Mouse (Mus musculus) intestine, embryonic 15.5 days (tissue): ENCODE measurements around the gene Ing1. TPM values are rescaled to one million over a fixed set of nuclear protein-coding genes. Genes with fewer than 3 reads are reported as not detected.
"Not testable (repeated sequence)": the region's sequence is repeated elsewhere in the genome, so short reads cannot be mapped to it uniquely, and the experiment has no call there.

ENCODE experiments used
- ATAC-seq: fragments of 200-750 bp; cut with Nextera tagmentation; 2 replicates; pipeline ENCODE4 v1.8.0; 2017; ENCODE audit warnings: moderate TSS enrichment, moderate library complexity
- H3K27ac ChIP-seq: fragments of 300-500 bp; sonication (generic); 2 replicates; pipeline ENCODE4 v1.5.1; 2015; ENCODE audit warnings: mild to moderate bottlenecking, inconsistent platforms
- H3K27me3 ChIP-seq: fragments of 300-500 bp; sonication (generic); replicated peaks from 2 replicates; pipeline ENCODE4 v1.6.1; 2015; ENCODE audit warnings: inconsistent platforms
- H3K36me3 ChIP-seq: fragments of 300-500 bp; sonication (generic); 2 replicates; pipeline ENCODE4 v1.6.1; 2015; ENCODE audit warnings: inconsistent platforms
- H3K4me1 ChIP-seq: fragments of 300-500 bp; sonication (generic); replicated peaks from 2 replicates; pipeline ENCODE4 v1.6.1; 2015; ENCODE audit warnings: inconsistent platforms
- H3K4me2 ChIP-seq: fragments of 300-500 bp; sonication (generic); replicated peaks from 2 replicates; pipeline ENCODE4 v1.6.1; 2015; ENCODE audit warnings: mild to moderate bottlenecking, inconsistent platforms
- H3K4me3 ChIP-seq: fragments of 300-500 bp; sonication (generic); replicated peaks from 2 replicates; pipeline ENCODE4 v1.5.1; 2015; ENCODE audit warnings: inconsistent platforms
- H3K9ac ChIP-seq: fragments of 300-500 bp; sonication (generic); 2 replicates; pipeline ENCODE4 v1.6.1; 2015; ENCODE audit warnings: inconsistent platforms
- H3K9me3 ChIP-seq: fragments of 300-500 bp; sonication (generic); 2 replicates; pipeline ENCODE4 v1.6.1; 2016; ENCODE audit warnings: inconsistent platforms
- WGBS: fragments of 180-500 bp; shearing (Covaris S2); methylation state at CpG from one replicate; pipeline ENCODE4 v1.1.7; 2015; 5-methylcytosine and 5-hydroxymethylcytosine counted together
- polyA plus RNA-seq: library from polyadenylated mRNA; unstranded; fragments of >200 nt; fragmentation: Nextera tagmentation; extraction: Ambion mirVana; gene quantifications from 2 replicates; pipeline ENCODE4 v1.2.1, GENCODE M21; 2015

The Ing1 gene
- polyA plus RNA-seq, 1 experiment from 2014 or later = 34.2 TPM

DNA sequence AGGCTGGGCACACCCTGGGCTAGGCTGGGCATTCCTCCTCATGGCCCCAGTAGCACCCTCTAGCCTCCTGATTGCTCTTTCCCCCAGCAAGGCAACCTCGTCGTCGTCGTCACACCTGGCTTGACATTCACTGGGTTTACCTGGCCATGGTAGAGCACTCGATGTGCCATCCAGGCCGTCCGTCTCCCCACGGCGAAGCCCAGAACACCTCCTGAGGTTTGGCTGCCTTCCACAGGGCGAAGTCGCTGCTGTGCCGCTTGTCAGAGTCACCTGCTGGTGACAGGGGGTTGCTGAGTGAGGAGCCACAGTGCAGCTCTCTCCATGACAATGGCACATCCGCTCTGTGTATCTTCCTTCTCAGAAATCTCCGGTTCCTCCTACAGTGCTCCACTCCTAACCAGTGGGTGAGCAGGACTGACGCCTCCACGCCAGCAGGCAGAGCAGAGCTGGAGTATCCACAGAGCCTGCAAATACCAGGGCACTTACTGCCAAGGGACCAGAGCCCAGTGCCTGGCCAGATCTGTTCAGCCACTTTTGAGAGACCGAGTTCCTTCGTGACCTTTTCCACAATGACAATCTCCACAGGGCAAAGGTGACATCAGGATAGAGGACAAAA, 25.1 kb upstream of the Ing1 start:
- WGBS = 84% methylated on average over 18 of the region's 18 CpGs
- no peaks in the 10 kb centered on the region for H3K4me1 ChIP-seq
- H3K27ac ChIP-seq = no peak overlapping the region
- H3K36me3 ChIP-seq = peaks cover 13% of the 10 kb centered on the region
- H3K9ac ChIP-seq = no peak overlapping the region
- H3K4me3 ChIP-seq = no peak overlapping the region
- no peaks in the 10 kb centered on the region for H3K9me3 ChIP-seq
- H3K27me3 ChIP-seq = no peaks in the 10 kb centered on the region
- H3K4me2 ChIP-seq = no peak overlapping the region
- ATAC-seq = no peak

DNA sequence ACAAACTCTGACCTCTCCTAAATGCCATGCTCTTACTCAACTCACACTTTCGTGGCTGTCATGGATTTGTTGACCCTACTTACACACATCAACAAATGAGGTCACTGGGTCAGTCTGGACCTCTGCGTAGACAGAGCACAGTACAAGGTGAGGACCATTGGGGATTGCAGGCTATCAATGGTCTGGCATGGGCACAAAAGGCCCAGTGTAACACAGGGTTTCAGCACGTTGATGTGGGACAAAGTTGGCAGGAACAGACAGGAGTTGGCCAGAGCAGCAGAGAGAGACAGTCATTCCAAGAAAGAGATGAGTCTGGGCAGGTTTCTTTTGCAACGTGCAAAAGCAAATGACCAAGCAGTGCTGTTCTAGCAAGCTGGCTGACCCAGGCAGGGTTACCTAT, 24.5 kb upstream of the Ing1 start:
- Histone ChIP-seq H3K4me1 (no peaks in the 10 kb centered on the region), H3K36me3 (peaks cover 13% of the 10 kb centered on the region), H3K27ac (no peak overlapping the region), H3K9ac (no peak overlapping the region), H3K27me3 (no peaks in the 10 kb centered on the region), H3K4me3 (no peak overlapping the region), H3K9me3 (no peaks in the 10 kb centered on the region), H3K4me2 (no peak overlapping the region)
- 71% methylated on average over 4 of the region's 4 CpGs for WGBS
- ATAC-seq = no peak

DNA sequence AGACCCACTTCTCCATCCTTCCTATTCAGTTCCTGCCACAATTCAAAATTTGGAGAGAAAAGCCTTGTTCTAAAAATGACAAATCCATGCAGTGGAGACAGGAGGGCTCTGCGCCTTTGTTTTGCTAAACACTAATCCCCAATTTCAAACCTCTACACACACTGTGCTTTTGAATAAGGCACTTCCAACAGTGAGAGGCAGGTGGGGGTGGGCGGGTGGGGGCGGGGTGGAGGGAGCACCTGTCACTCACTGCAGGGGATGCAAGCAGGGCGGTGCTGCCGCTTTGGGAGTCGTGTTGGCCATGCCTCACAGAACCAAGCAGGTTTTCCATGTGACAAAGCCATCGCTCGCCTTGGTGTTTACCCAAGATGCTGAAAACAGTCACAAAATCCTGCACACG, 20.9 kb upstream of the Ing1 start:
- Histone ChIP-seq H3K4me1 (no peaks in the 10 kb centered on the region), H3K36me3 (peaks cover 16% of the 10 kb centered on the region), H3K4me2 (no peak overlapping the region), H3K4me3 (no peak overlapping the region), H3K27me3 (no peaks in the 10 kb centered on the region), H3K27ac (no peak overlapping the region), H3K9me3 (no peaks in the 10 kb centered on the region), H3K9ac (no peak overlapping the region)
- ATAC-seq = no peak
- 58% methylated on average over 9 of the region's 9 CpGs for WGBS

DNA sequence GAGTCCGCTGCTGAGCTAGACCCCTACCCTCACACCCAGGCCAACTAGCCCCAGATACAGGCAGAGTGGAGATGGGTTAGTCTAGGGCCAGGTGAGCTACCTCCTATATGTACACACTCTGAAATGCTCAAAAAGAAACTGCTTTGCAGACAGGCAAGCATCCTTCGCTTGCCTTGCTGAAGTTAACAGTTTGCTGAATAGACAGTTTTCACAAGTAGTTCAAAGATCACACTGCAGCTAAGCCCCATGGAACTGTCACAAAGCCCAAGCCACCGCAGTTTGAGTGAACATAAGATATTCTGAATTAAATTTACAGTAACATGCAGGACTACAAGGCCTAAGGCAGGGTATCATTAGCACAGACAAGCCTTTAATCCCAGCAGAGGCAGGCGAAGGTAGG, 16.3 kb upstream of the Ing1 start:
- no peak for ATAC-seq
- Histone ChIP-seq H3K9ac (no peak overlapping the region), H3K4me2 (no peak overlapping the region), H3K9me3 (no peaks in the 10 kb centered on the region), H3K27me3 (no peaks in the 10 kb centered on the region), H3K36me3 (peaks cover 21% of the 10 kb centered on the region), H3K27ac (no peak overlapping the region), H3K4me3 (no peak overlapping the region), H3K4me1 (no peaks in the 10 kb centered on the region)
- 89% methylated on average over 4 of the region's 4 CpGs for WGBS

DNA sequence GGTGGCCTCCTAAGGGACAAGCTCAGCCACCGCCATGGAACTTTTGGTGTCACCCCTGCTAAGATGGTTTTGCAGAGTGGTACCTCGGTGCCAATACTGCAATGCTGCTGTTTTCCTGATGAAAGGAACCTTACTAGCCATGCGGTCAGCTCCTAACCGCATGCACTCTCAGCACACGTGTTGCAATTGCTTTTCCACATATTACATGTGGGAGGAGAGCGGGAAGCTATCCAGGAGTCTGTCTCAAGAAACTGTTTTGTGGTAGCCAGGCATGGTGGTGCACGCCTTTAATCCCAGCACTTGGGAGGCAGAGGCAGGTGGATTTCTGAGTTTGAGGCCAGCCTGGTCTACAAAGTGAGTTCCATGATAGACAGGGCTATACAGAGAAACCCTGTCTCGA, 15.2 kb upstream of the Ing1 start:
- H3K9ac ChIP-seq = no peak overlapping the region
- peaks cover 17% of the 10 kb centered on the region for H3K36me3 ChIP-seq
- no peak for ATAC-seq
- H3K4me2 ChIP-seq = no peak overlapping the region
- no peaks in the 10 kb centered on the region for H3K27me3 ChIP-seq
- H3K4me3 ChIP-seq = no peak overlapping the region
- 0 out of 2 replicates have a peak, but pooled peaks cover under 1% of the 10 kb centered on the region for H3K4me1 ChIP-seq
- 95% methylated on average over 8 of the region's 8 CpGs for WGBS
- H3K9me3 ChIP-seq = no peaks in the 10 kb centered on the region
- no peak overlapping the region for H3K27ac ChIP-seq

DNA sequence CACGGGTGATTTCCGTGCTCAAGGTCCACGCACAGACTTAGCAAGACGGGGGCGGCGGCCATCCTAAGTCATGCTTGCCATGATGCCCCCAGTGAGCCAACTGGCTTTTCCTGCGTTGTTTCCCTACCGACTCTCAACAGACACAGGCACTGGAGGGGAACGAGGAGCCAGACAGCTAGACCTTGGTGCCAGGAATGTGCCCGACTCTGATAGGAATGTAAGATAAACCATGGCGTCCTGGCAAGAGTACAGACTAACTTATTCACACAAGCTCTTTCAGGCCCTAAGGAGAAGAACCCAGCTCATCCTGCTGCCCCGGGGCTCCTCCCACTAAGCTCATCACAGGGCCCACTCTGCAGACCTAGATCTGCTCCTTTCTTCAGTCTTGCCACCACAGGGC, 13.3 kb upstream of the Ing1 start:
- ATAC-seq = no peak
- Histone ChIP-seq H3K4me1 (peaks cover 4% of the 10 kb centered on the region; the same call in 1 of the 2 replicates), H3K36me3 (peaks cover 15% of the 10 kb centered on the region), H3K4me2 (no peak overlapping the region), H3K9ac (no peak overlapping the region), H3K27ac (no peak overlapping the region), H3K4me3 (no peak overlapping the region), H3K9me3 (no peaks in the 10 kb centered on the region), H3K27me3 (no peaks in the 10 kb centered on the region)
- 89% methylated on average over 12 of the region's 12 CpGs for WGBS

DNA sequence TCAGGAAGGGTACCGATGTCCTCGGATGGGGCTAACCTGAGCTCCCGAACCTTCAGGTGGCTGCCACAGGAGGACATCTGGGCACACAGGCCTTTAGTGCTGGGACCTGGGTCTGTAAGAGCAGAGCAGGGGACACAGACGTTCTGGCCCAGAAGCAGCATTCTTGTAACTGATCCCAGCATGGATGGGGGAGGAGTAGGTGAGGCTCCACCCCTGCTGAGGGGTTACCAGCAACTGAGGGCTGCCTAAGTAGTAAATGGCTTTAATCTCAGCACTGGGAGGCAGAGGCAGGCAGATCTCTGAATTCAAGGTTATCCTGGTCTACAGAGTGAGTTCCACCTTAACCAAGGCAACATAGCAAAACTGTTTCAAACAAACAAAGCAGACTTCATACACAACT, 12.5 kb upstream of the Ing1 start:
- 83% methylated on average over 4 of the region's 4 CpGs for WGBS
- no peak for ATAC-seq
- Histone ChIP-seq H3K4me1 (peaks cover 4% of the 10 kb centered on the region; the same call in 1 of the 2 replicates), H3K9me3 (no peaks in the 10 kb centered on the region), H3K9ac (no peak overlapping the region), H3K4me2 (no peak overlapping the region), H3K27ac (no peak overlapping the region), H3K4me3 (no peak overlapping the region), H3K36me3 (peaks cover 14% of the 10 kb centered on the region), H3K27me3 (no peaks in the 10 kb centered on the region)

DNA sequence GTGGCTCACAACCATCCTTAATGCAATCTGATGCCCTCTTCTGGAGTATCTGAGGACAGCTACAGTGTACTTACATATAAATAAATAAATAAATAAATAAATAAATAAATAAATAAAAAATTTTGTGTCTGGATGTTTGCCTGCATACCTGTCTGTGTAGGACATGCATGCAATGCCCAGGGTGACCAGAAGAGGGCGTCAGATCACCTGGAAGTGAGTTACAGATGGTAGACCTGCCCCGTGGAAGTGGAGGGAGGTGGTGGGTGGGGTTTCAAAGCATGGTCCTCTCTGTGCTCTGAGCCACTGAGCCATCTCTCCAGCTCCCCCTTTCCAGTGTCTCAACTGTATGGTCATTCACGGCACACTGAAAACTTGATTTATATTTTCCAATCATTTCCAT, 11.0 kb upstream of the Ing1 start:
- Histone ChIP-seq H3K9me3 (no peaks in the 10 kb centered on the region), H3K4me2 (no peak overlapping the region), H3K4me1 (peaks cover 4% of the 10 kb centered on the region; the same call in 1 of the 2 replicates), H3K27me3 (no peaks in the 10 kb centered on the region), H3K4me3 (no peak overlapping the region), H3K9ac (no peak overlapping the region), H3K27ac (no peak overlapping the region), H3K36me3 (peaks cover 14% of the 10 kb centered on the region)
- WGBS = 48% methylated on average over 3 of the region's 3 CpGs
- no peak for ATAC-seq

DNA sequence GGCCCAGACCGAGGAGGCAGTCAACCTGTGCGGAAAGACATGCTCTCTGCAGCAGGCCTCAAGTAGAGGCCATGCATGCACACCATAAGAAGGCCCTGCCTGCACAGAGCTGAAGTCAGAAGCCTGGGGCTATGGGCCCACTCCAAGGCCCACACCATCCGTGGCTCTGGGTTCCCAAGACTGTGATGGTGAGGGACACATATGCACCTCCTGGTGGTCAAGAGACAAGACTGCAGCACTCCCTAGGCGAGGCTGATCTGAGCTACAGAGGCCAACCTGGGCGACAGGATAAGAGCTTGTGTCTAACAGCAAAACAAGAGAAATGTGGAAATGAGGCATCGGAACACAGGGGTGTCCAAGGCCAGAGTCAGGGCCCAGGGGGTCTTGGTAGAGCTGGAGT, 8.3 kb upstream of the Ing1 start:
- Histone ChIP-seq H3K4me2 (no peak overlapping the region), H3K27me3 (no peaks in the 10 kb centered on the region), H3K9me3 (no peaks in the 10 kb centered on the region), H3K9ac (no peak overlapping the region), H3K4me1 (peaks cover 13% of the 10 kb centered on the region; the same call in 1 of the 2 replicates), H3K36me3 (peaks cover 2% of the 10 kb centered on the region), H3K27ac (no peak overlapping the region), H3K4me3 (no peak overlapping the region)
- ATAC-seq = no peak
- WGBS = 71% methylated on average over 6 of the region's 6 CpGs

DNA sequence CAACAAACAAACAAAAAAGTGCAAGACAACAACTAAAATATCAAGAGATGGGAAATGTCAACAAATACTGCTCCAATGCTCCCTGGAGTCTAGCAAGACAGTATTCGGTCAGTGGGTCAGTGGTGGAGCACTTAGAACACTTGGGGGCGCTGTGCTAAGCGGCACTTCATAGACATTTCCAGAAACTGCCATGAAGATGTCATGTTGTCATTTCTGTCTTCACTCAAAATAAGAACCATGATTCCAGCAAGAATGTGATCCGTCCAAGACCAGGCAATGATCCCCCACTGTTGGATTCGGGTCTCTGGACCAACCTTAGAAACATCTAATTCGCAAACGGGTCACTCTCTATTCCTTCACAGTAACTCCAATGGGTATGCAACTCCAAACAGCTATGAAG, 5.7 kb upstream of the Ing1 start:
- Histone ChIP-seq H3K27me3 (no peaks in the 10 kb centered on the region), H3K4me1 (peaks cover 20% of the 10 kb centered on the region; the same call in 1 of the 2 replicates), H3K9ac (peak overlapping the region; percentile 85), H3K9me3 (no peaks in the 10 kb centered on the region), H3K36me3 (no peaks in the 10 kb centered on the region; the same call in 1 of the 2 replicates), H3K27ac (peak overlapping the region; percentile 94; the same call in 1 of the 2 replicates), H3K4me3 (peak overlapping the region; percentile 72), H3K4me2 (peak overlapping the region; percentile 81)
- 18% methylated on average over 7 of the region's 7 CpGs for WGBS
- no peak for ATAC-seq

DNA sequence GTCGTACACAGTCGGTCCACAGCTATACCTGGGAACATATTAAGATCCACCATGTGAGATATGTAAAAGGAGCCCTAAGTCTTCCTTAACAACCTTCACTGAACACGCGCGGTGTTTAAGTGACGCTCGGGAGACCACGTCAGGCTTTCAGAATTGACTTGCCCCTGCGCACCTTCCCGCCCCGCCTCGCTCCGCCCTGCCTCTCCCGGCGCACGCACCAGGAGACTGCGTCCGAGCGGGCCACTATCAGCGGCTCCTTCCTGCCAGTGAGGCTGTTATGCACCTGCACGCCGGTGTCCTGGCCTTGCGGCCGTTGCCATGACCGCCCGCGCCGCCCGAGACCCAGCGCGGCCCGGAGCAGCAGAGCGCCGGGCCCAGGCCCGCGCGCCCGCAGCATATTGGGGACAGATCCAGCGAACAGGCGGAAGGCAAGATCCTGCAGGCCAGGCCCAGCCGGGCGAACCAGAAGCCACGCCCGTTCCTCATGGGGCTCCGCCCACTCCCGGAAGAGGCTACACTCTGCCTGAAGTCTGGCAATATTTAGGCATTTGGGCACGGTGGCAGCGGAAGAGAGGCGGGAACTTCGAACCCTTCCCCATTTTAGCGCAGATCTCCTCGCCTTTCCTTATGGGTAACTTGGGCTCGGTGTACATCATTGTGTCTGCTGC, 5.0 kb upstream of the Ing1 start, which contains the start of gene Cars2:
Gene Cars2, minus strand, starts transcription at position 503 of the 668 bp plus-strand sequence.
- Histone ChIP-seq H3K27ac (peak within 1 kb of the TSS; percentile 94), H3K9ac (peak within 1 kb of the TSS; percentile 85), H3K36me3 (no peaks in the 10 kb centered on the region; the same call in 1 of the 2 replicates), H3K4me1 (peaks cover 18% of the 10 kb centered on the region; the same call in 1 of the 2 replicates), H3K9me3 (no peaks in the 10 kb centered on the region), H3K27me3 (no peaks in the 10 kb centered on the region), H3K4me3 (peak within 1 kb of the TSS; percentile 72), H3K4me2 (peak within 1 kb of the TSS; percentile 81)
- under 1% methylated on average over 53 of the region's 53 CpGs for WGBS
- ATAC-seq = peak; percentile 86

DNA sequence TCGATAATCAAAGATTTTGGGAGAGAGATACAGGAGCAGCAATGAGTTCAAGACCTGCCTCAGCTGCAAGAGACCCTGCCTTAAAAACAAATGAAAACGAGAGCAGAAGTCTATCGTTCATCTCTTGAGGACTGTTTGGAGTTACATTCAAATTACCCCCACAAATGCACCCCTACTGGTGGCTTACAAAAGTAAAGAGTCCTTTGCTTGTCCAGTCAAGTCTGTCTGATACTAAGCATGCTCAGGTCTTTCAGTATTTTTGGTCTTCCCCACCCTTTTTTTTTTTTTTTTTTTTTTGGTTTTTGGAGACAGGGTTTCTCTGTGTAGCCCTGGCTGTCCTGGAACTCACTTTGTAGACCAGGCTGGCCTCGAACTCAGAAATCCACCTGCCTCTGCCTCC, 3.9 kb upstream of the Ing1 start:
- not testable (repeated sequence) for H3K4me3 ChIP-seq, H3K36me3 ChIP-seq, H3K9me3 ChIP-seq, H3K4me2 ChIP-seq, ATAC-seq, H3K27me3 ChIP-seq, H3K27ac ChIP-seq, H3K9ac ChIP-seq
- 85% methylated on average over 4 of the region's 4 CpGs for WGBS
- peaks cover 16% of the 10 kb centered on the region; the same call in 1 of the 2 replicates for H3K4me1 ChIP-seq

DNA sequence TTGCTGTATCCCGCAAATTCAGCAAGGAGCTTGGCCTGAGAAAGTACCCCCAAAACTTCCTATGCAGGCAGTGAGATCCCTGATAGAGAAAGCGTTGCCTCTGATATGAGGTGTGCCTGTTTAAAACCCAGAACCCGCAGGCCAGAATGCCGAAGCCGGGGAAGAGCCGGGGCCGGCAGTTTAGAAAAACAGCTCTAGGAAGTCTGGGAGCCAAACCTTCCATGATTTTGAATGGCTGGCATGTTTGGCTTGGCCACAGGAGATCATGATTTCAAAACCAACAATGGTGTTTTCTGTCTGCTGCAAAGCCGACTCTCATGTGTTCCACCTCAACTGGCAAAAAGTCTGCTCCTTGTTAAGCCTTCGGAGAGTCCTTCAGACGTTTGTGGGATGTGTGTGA, 3.0 kb upstream of the Ing1 start:
- no peak for ATAC-seq
- Histone ChIP-seq H3K9ac (no peak overlapping the region), H3K4me1 (peaks cover 16% of the 10 kb centered on the region; the same call in 1 of the 2 replicates), H3K36me3 (no peaks in the 10 kb centered on the region), H3K4me2 (no peak overlapping the region), H3K27ac (no peak overlapping the region), H3K9me3 (no peaks in the 10 kb centered on the region), H3K4me3 (no peak overlapping the region), H3K27me3 (no peaks in the 10 kb centered on the region)
- WGBS = 86% methylated on average over 10 of the region's 10 CpGs
